In the genomic region with DNA sequence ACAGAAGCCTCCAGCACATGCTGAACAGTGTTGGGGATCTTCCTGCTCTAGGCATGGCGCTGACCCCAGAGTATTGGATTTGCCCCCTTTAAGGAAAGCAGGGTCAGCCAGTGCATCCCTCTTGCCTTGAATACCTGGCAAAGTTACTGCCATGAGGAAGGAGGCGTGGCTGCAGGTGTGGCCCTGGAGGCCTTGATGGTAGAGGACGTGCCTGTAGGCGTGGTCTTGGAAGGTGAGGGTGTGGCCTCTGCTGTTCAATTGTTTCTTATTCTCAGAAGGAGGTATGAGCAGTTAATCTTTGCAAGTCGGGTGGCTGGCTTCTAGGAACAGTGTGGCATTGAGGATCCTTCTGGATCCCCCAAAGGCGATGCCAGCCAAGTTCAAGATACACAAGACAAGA, we compare ENCODE assay signal across 21 mouse cellular contexts.
DNase-seq lines count a peak whose midpoint lies in the region; ATAC-seq and TF ChIP-seq lines count a peak whose summit lies in the region.
"Had no signal": no experiment of that assay in that cellular context is flagged by ENCODE, and none has a peak within 500 bp of the region (broad histone marks: within the 10 kb centered on the region; RNA-seq: fewer than 3 reads in every experiment).

No protein-coding gene starts in this region.

- no peak overlapping the region for H3K27ac ChIP-seq in heart, embryonic 12.5 days (ENCODE audit: poor library complexity, severe bottlenecking)
- H3K27ac ChIP-seq in ES-E14 (ENCODE audit: insufficient read depth, low read depth, low read length, poor library complexity, severe bottlenecking): no peak overlapping the region
- no peak overlapping the region for H3K27ac ChIP-seq in intestine, embryonic 15.5 days
- H3K27ac ChIP-seq in kidney, embryonic 15.5 days: no peak overlapping the region
- H3K27ac ChIP-seq: embryonic facial prominence, embryonic 12.5 days; forebrain, embryonic 12.5 days; heart, embryonic 13.5 days; hindbrain, embryonic 12.5 days had no signal

- no peaks in the 10 kb centered on the region for H3K36me3 ChIP-seq in heart, embryonic 12.5 days
- H3K36me3 ChIP-seq in ES-E14 (ENCODE audit: control insufficient read depth, insufficient read depth, low read length, poor library complexity, severe bottlenecking): no peaks in the 10 kb centered on the region
- no peaks in the 10 kb centered on the region for H3K36me3 ChIP-seq in intestine, embryonic 15.5 days
- H3K36me3 ChIP-seq in kidney, embryonic 15.5 days: no peaks in the 10 kb centered on the region
- H3K36me3 ChIP-seq: embryonic facial prominence, embryonic 12.5 days; forebrain, embryonic 12.5 days; G1E; heart, embryonic 13.5 days; hindbrain, embryonic 12.5 days had no signal

- no peak overlapping the region for H3K4me3 ChIP-seq in heart, embryonic 12.5 days
- H3K4me3 ChIP-seq in ES-E14 (ENCODE audit: insufficient read depth in 1 of 2, low read depth in 1 of 2, low read length in 2 of 2, poor library complexity in 1 of 2, severe bottlenecking in 1 of 2): no peak overlapping the region
- H3K4me3 ChIP-seq in intestine, embryonic 15.5 days (replicated peaks): no peak overlapping the region
- H3K4me3 ChIP-seq in kidney, embryonic 15.5 days (replicated peaks): no peak overlapping the region
- H3K4me3 ChIP-seq: embryonic facial prominence, embryonic 12.5 days; forebrain, embryonic 12.5 days; heart, embryonic 13.5 days; hindbrain, embryonic 12.5 days had no signal

- no peak overlapping the region for H3K4me2 ChIP-seq in heart, embryonic 12.5 days
- no peak overlapping the region for H3K4me2 ChIP-seq in intestine, embryonic 15.5 days (replicated peaks)
- no peak overlapping the region for H3K4me2 ChIP-seq in kidney, embryonic 15.5 days
- H3K4me2 ChIP-seq: embryonic facial prominence, embryonic 12.5 days; forebrain, embryonic 12.5 days; heart, embryonic 13.5 days; hindbrain, embryonic 12.5 days had no signal

- no peak for DNase-seq in heart, postnatal 10 days
- DNase-seq in ES-E14 (ENCODE audit: low read depth, low spot score): peak; percentile 13
- DNase-seq in layer of hippocampus, adult 9-10 months (ENCODE audit: low spot score): no peak
- DNase-seq: adrenal gland, adult 2 months; adrenal gland, postnatal 25 days; cerebellum, adult 18-20 months; cerebellum, postnatal 14 days; embryo, embryonic 11 days; gastrocnemius, postnatal 25 days had no signal

- no peaks in the 10 kb centered on the region for H3K9me3 ChIP-seq in heart, embryonic 12.5 days (replicated peaks)
- H3K9me3 ChIP-seq in ES-E14 (ENCODE audit: control insufficient read depth, insufficient read depth, low read depth, low read length): no peaks in the 10 kb centered on the region
- H3K9me3 ChIP-seq in intestine, embryonic 15.5 days: no peaks in the 10 kb centered on the region
- H3K9me3 ChIP-seq in kidney, embryonic 15.5 days (replicated peaks): no peaks in the 10 kb centered on the region
- H3K9me3 ChIP-seq: embryonic facial prominence, embryonic 12.5 days; forebrain, embryonic 12.5 days; G1E; heart, embryonic 13.5 days; hindbrain, embryonic 12.5 days had no signal

- in situ Hi-C loops in ES-E14 (cut with MboI; ENCODE audit: low sequenced_read_pairs in 2 of 2, unreplicated experiment in 2 of 2): no loop called here

- intact Hi-C loops in heart, postnatal 10 days (cut with DNase I): no loop called here

- H3K27me3 ChIP-seq in heart, embryonic 12.5 days (replicated peaks): peaks cover 3% of the 10 kb centered on the region; the same call in 1 of the 2 replicates
- no peaks in the 10 kb centered on the region for H3K27me3 ChIP-seq in intestine, embryonic 15.5 days (replicated peaks)
- H3K27me3 ChIP-seq in kidney, embryonic 15.5 days: no peaks in the 10 kb centered on the region
- H3K27me3 ChIP-seq: embryonic facial prominence, embryonic 12.5 days; forebrain, embryonic 12.5 days; hindbrain, embryonic 12.5 days had no signal

- ATAC-seq in heart, embryonic 12.5 days (ENCODE audit: insufficient number of reproducible peaks, low FRiP score): 0 out of 2 replicates have a peak, but pooled peaks have one; percentile 15
- peak; percentile 78 for ATAC-seq in intestine, embryonic 15.5 days
- no peak for ATAC-seq in kidney, embryonic 15.5 days (replicated peaks; ENCODE audit: low FRiP score)
- ATAC-seq: activated CD4-positive, CD25-positive, alpha-beta regulatory T cell, adult 4 months; forebrain, embryonic 16.5 days; hindbrain, embryonic 16.5 days; inflammation-experienced regulatory T-cells, adult 6 months had no signal

- H3K4me1 ChIP-seq in heart, embryonic 12.5 days (replicated peaks): peaks cover 5% of the 10 kb centered on the region
- H3K4me1 ChIP-seq in ES-E14 (ENCODE audit: control insufficient read depth in 2 of 2, insufficient read depth in 2 of 2, low read length in 2 of 2, poor library complexity in 1 of 2): no peaks in the 10 kb centered on the region
- H3K4me1 ChIP-seq in intestine, embryonic 15.5 days (replicated peaks): 0 out of 2 replicates have a peak, but pooled peaks cover 3% of the 10 kb centered on the region
- H3K4me1 ChIP-seq in kidney, embryonic 15.5 days: 0 out of 2 replicates have a peak, but pooled peaks cover 3% of the 10 kb centered on the region
- H3K4me1 ChIP-seq: forebrain, embryonic 12.5 days; heart, embryonic 13.5 days had no signal

- WGBS in heart, embryonic 12.5 days: 76% methylated on average over 6 of the region's 6 CpGs
- 68% methylated on average over 6 of the region's 6 CpGs for WGBS in intestine, embryonic 15.5 days
- 71% methylated on average over 6 of the region's 6 CpGs for WGBS in kidney, embryonic 15.5 days

- no peak overlapping the region for H3K9ac ChIP-seq in heart, embryonic 12.5 days
- H3K9ac ChIP-seq in ES-E14 (ENCODE audit: insufficient read depth, low read depth, low read length, poor library complexity, severe bottlenecking): no peak overlapping the region
- H3K9ac ChIP-seq in intestine, embryonic 15.5 days: no peak overlapping the region
- H3K9ac ChIP-seq in kidney, embryonic 15.5 days: no peak overlapping the region
- H3K9ac ChIP-seq: embryonic facial prominence, embryonic 12.5 days; forebrain, embryonic 12.5 days; heart, embryonic 13.5 days; hindbrain, embryonic 12.5 days had no signal

TF ChIP-seq in ES-E14, 5 proteins besides CTCF, POLR2A, EP300 and RAD21:
- no peak for TF ChIP-seq ZC3H11A (IDR thresholded peaks at IDR 0.05; ENCODE audit: borderline replicate concordance, low read depth, low read length)
- TF ChIP-seq MAFK (IDR thresholded peaks at IDR 0.05; ENCODE audit: insufficient read depth, low read depth, low read length): no peak
TF ChIP-seq in ES-E14: peak in this region for 0.
